Mouse (Mus musculus): Measurements from ENCODE around the gene Bglap. TPM values are rescaled to one million over a fixed set of nuclear protein-coding genes. Genes with fewer than 3 reads are reported as not detected.
A peak's percentile ranks its signal among the peaks of the same experiment; 100 is the strongest.
"Not testable (repeated sequence)": the region's sequence is repeated elsewhere in the genome, so short reads cannot be mapped to it uniquely, and the experiment has no call there.

Gene Bglap
- polyA plus RNA-seq, 1 experiment from 2014 or later: not detected

DNA sequence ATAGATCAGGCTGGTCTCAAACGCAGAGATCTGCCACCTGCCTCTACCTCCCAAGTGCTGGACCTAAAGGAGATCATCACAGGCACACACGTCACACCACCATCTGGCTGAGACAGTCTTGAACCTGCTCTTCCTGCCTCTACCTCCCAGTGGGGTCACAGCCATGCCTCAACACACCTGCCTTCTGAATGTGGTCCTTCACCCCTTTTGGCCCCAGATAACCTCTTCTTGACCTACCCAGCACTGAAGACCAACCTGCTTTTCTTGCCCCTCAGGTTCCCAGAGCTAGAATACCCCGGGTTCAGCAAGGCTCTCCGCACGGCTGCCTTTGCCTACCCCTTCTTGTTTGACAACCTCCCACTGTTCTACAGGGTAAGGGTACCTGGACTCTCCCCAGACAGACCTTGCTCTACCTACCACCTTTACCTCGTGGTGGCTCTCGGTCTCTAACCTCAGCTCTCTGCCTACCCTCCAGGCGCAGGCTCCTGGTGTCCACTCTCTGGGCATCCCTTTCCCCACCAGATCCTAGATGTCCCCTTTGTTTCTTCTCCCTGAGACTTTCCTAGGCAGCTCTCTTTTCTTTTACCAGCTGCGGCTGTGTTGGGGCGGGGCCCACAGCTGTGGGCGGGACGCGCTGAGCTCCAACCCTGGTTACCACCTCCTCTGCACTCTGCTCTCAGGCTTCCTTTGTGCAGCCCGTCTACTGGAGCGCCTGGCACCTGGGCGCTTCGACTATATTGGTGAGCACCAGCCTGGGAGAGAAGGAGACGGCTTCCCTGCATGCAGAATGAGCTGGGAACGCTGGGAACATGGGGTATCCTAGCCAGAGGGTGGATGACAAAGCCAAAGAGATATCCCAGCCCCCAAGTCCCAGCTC lies 8.3 kb downstream of the Bglap start:
- peak; percentile 84 for ATAC-seq (replicated peaks; ENCODE audit: extremely low read depth, insufficient read depth, low FRiP score)
- not testable (repeated sequence) for H3K4me3 ChIP-seq (ENCODE audit: low read length); H3K36me3 ChIP-seq (ENCODE audit: control insufficient read depth, insufficient read depth); H3K27me3 ChIP-seq (ENCODE audit: control insufficient read depth, insufficient read depth, low read length); H3K27ac ChIP-seq (ENCODE audit: low read length); H3K9me3 ChIP-seq (replicated peaks; ENCODE audit: control insufficient read depth, low read length); H3K4me1 ChIP-seq (ENCODE audit: control insufficient read depth, insufficient read depth, low read length)
- 13% methylated on average over 17 of the region's 19 CpGs for WGBS
- peak overlapping the region; percentile 48 for H3K4me2 ChIP-seq (ENCODE audit: low read depth, low read length)
- H3K9ac ChIP-seq (ENCODE audit: low read length): 0 out of 2 replicates have a peak overlapping the region, but pooled peaks have one; percentile 43

GRCm38 (mm10) chr3:88372643-88373042 lies 11.6 kb downstream of the Bglap start, which contains the start of gene Bglap3:
TSS of gene Bglap3 (minus strand) at chr3:88372743.
- not testable (repeated sequence) for H3K4me1 ChIP-seq (ENCODE audit: control insufficient read depth, insufficient read depth, low read length); H3K27ac ChIP-seq (ENCODE audit: low read length)

GRCm38 (mm10) chr3:88368511-88368910 lies 15.8 kb downstream of the Bglap start:
- ATAC-seq (replicated peaks; ENCODE audit: extremely low read depth, insufficient read depth, low FRiP score); H3K9ac ChIP-seq (ENCODE audit: low read length); H3K9me3 ChIP-seq (replicated peaks; ENCODE audit: control insufficient read depth, low read length); H3K36me3 ChIP-seq (ENCODE audit: control insufficient read depth, insufficient read depth); H3K4me3 ChIP-seq (ENCODE audit: low read length); H3K27ac ChIP-seq (ENCODE audit: low read length); H3K4me2 ChIP-seq (ENCODE audit: low read depth, low read length): not testable (repeated sequence)
- Histone ChIP-seq H3K27me3 (ENCODE audit: control insufficient read depth, insufficient read depth, low read length) (peaks cover 13% of the 10 kb centered on the region), H3K4me1 (ENCODE audit: control insufficient read depth, insufficient read depth, low read length) (peaks cover 14% of the 10 kb centered on the region)
- WGBS: 62% methylated on average over 7 of the region's 7 CpGs

More at GRCm38 (mm10) chr3:88372643-88373042, 11.6 kb downstream of the Bglap start, which contains the start of gene Bglap3:
- H3K9me3 ChIP-seq (replicated peaks; ENCODE audit: control insufficient read depth, low read length); H3K27me3 ChIP-seq (ENCODE audit: control insufficient read depth, insufficient read depth, low read length); H3K4me3 ChIP-seq (ENCODE audit: low read length); ATAC-seq (replicated peaks; ENCODE audit: extremely low read depth, insufficient read depth, low FRiP score); H3K4me2 ChIP-seq (ENCODE audit: low read depth, low read length); H3K9ac ChIP-seq (ENCODE audit: low read length); H3K36me3 ChIP-seq (ENCODE audit: control insufficient read depth, insufficient read depth): not testable (repeated sequence)
- WGBS: 87% methylated on average over 9 of the region's 9 CpGs

GRCm38 (mm10) chr3:88367517-88367916 lies 16.7 kb downstream of the Bglap start:
- H3K4me3 ChIP-seq (ENCODE audit: low read length); ATAC-seq (replicated peaks; ENCODE audit: extremely low read depth, insufficient read depth, low FRiP score); H3K9ac ChIP-seq (ENCODE audit: low read length); H3K27ac ChIP-seq (ENCODE audit: low read length); H3K4me2 ChIP-seq (ENCODE audit: low read depth, low read length); H3K36me3 ChIP-seq (ENCODE audit: control insufficient read depth, insufficient read depth); H3K9me3 ChIP-seq (replicated peaks; ENCODE audit: control insufficient read depth, low read length): not testable (repeated sequence)
- 55% methylated on average over 3 of the region's 7 CpGs for WGBS
- H3K4me1 ChIP-seq (ENCODE audit: control insufficient read depth, insufficient read depth, low read length): peaks cover 18% of the 10 kb centered on the region
- H3K27me3 ChIP-seq (ENCODE audit: control insufficient read depth, insufficient read depth, low read length): peaks cover 13% of the 10 kb centered on the region

DNA sequence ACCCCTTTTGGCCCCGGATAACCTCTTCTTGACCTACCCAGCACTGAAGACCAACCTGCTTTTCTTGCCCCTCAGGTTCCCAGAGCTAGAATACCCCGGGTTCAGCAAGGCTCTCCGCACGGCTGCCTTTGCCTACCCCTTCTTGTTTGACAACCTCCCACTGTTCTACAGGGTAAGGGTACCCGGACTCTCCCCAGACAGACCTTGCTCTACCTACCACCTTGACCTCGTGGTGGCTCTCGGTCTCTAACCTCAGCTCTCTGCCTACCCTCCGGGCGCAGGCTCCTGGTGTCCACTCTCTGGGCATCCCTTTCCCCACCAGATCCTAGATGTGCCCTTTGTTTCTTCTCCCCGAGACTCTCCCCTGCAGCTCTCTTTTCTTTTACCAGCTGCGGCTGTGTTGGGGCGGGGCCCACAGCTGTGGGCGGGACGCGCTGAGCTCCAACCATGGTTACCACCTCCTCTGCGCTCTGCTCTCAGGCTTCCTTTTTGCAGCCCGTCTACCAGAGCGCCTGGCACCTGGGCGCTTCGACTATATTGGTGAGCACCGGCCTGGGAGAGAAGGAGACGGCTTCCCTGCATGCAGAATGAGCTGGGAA lies 17.3 kb downstream of the Bglap start:
- peaks cover 13% of the 10 kb centered on the region for H3K27me3 ChIP-seq (ENCODE audit: control insufficient read depth, insufficient read depth, low read length)
- not testable (repeated sequence) for H3K9ac ChIP-seq (ENCODE audit: low read length); H3K27ac ChIP-seq (ENCODE audit: low read length); H3K9me3 ChIP-seq (replicated peaks; ENCODE audit: control insufficient read depth, low read length); H3K36me3 ChIP-seq (ENCODE audit: control insufficient read depth, insufficient read depth)
- peak overlapping the region; percentile 48 for H3K4me2 ChIP-seq (ENCODE audit: low read depth, low read length)
- peaks cover 18% of the 10 kb centered on the region for H3K4me1 ChIP-seq (ENCODE audit: control insufficient read depth, insufficient read depth, low read length)
- ATAC-seq (replicated peaks; ENCODE audit: extremely low read depth, insufficient read depth, low FRiP score): peak; percentile 50; the same call in 1 of the 2 replicates
- 0 out of 2 replicates have a peak overlapping the region, but pooled peaks have one; percentile 23 for H3K4me3 ChIP-seq (ENCODE audit: low read length)
- whole genome bisulfite sequencing: 3% methylated on average over 17 of the region's 22 CpGs

DNA sequence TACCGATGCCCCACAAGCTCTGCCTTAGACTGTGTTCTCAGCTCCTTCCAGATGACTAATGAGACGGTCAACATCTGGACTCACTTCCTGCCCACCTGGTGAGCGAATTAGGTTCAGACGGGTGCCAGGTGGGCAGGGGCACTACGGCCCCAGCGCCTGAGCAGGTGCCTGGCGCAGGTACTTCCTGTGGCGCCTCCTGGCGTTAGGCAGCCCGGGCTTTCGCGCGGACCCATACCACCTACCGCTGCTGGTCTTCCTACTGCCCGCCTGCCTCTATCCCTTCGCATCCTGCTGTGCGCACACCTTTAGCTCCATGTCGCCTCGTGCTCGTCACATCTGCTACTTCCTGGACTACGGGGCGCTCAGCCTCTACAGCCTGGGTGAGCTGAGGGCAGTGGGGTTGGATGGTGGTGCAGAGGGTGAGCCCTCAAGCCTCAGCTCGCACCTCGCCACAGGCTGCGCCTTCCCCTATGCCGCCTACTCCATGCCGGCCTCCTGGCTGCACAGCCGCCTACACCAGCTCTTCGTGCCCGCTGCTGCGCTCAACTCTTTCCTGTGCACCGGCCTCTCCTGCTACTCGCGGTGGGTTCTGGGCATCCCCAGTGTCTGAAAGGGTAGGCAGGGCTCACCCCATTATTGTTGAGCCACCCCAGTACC lies 18.4 kb downstream of the Bglap start:
- 36% methylated on average over 34 of the region's 34 CpGs for WGBS
- Histone ChIP-seq H3K27ac (ENCODE audit: low read length) (no peak overlapping the region), H3K4me2 (ENCODE audit: low read depth, low read length) (no peak overlapping the region), H3K4me3 (ENCODE audit: low read length) (no peak overlapping the region), H3K27me3 (ENCODE audit: control insufficient read depth, insufficient read depth, low read length) (peaks cover 13% of the 10 kb centered on the region), H3K9ac (ENCODE audit: low read length) (no peak overlapping the region), H3K9me3 (replicated peaks; ENCODE audit: control insufficient read depth, low read length) (peaks cover 6% of the 10 kb centered on the region; the same call in 1 of the 2 replicates), H3K36me3 (ENCODE audit: control insufficient read depth, insufficient read depth) (peaks cover 11% of the 10 kb centered on the region), H3K4me1 (ENCODE audit: control insufficient read depth, insufficient read depth, low read length) (peaks cover 18% of the 10 kb centered on the region)
- no peak for ATAC-seq (replicated peaks; ENCODE audit: extremely low read depth, insufficient read depth, low FRiP score)

- peak within 1 kb of the TSS; percentile 28 for H3K4me3 ChIP-seq (ENCODE audit: low read length)
- peaks cover 13% of the 10 kb centered on the region for H3K27me3 ChIP-seq (ENCODE audit: control insufficient read depth, insufficient read depth, low read length)
- peak within 1 kb of the TSS; percentile 55 for H3K9ac ChIP-seq (ENCODE audit: low read length)
- no peak within 1 kb of the TSS for H3K27ac ChIP-seq (ENCODE audit: low read length)
- H3K4me1 ChIP-seq (ENCODE audit: control insufficient read depth, insufficient read depth, low read length): peaks cover 19% of the 10 kb centered on the region
- peak; percentile 38; the same call in 1 of the 2 replicates for ATAC-seq (replicated peaks; ENCODE audit: extremely low read depth, insufficient read depth, low FRiP score)
- peak within 1 kb of the TSS; percentile 58 for H3K4me2 ChIP-seq (ENCODE audit: low read depth, low read length)
- WGBS: 5% methylated on average over 16 of the region's 16 CpGs
- H3K9me3 ChIP-seq (replicated peaks; ENCODE audit: control insufficient read depth, low read length): no peaks in the 10 kb centered on the region
- peaks cover 22% of the 10 kb centered on the region for H3K36me3 ChIP-seq (ENCODE audit: control insufficient read depth, insufficient read depth)
Measured at GRCm38 (mm10) chr3:88364337-88364736, 19.9 kb downstream of the Bglap start, which contains the start of gene Paqr6. TSS of gene Paqr6 (plus strand) at chr3:88364584.

GRCm38 (mm10) chr3:88363700-88364099 lies 20.6 kb downstream of the Bglap start:
- H3K9me3 ChIP-seq (replicated peaks; ENCODE audit: control insufficient read depth, low read length): no peaks in the 10 kb centered on the region
- no peak overlapping the region for H3K27ac ChIP-seq (ENCODE audit: low read length)
- peaks cover 21% of the 10 kb centered on the region for H3K4me1 ChIP-seq (ENCODE audit: control insufficient read depth, insufficient read depth, low read length)
- peaks cover 13% of the 10 kb centered on the region for H3K27me3 ChIP-seq (ENCODE audit: control insufficient read depth, insufficient read depth, low read length)
- H3K4me3 ChIP-seq (ENCODE audit: low read length): no peak overlapping the region
- H3K4me2 ChIP-seq (ENCODE audit: low read depth, low read length): no peak overlapping the region
- H3K36me3 ChIP-seq (ENCODE audit: control insufficient read depth, insufficient read depth): peaks cover 28% of the 10 kb centered on the region
- ATAC-seq (replicated peaks; ENCODE audit: extremely low read depth, insufficient read depth, low FRiP score): peak; percentile 20; the same call in 1 of the 2 replicates
- H3K9ac ChIP-seq (ENCODE audit: low read length): no peak overlapping the region
- WGBS: 47% methylated on average over 4 of the region's 4 CpGs

Data from heart, embryonic 16.5 days (tissue).